Mouse (Mus musculus) spleen, embryonic (tissue): ENCODE measurements around the gene Pik3r1.

Experiments
- CTCF ChIA-PET: fragments of 350-600 bp; sonication (Branson Sonifier 250); formaldehyde crosslinking; loops from one replicate; lab custom pipeline; 2022; lab: Charles Lee

The Pik3r1 gene

GRCm38 (mm10) chr13:101739732-101740381, 28.2 kb downstream of the Pik3r1 start:
- CTCF ChIA-PET = no interaction called here

GRCm38 (mm10) chr13:101738769-101739168, 29.2 kb downstream of the Pik3r1 start:
- CTCF ChIA-PET = no interaction called here

- CTCF ChIA-PET = interaction anchor here (0.7 to 1.5 kb wide), 4 partner anchors 23 to 178 kb away, joined by 3 to 10 read pairs (median 4); partner anchors contain the start of gene Pik3r1
Observed at GRCm38 (mm10) chr13:101736521-101737387, 31.3 kb downstream of the Pik3r1 start.

- CTCF ChIA-PET = interaction anchor here (0.5 to 1.5 kb wide), 2 partner anchors 15 to 32 kb away, joined by 3 to 5 read pairs; partner anchors contain the start of gene Pik3r1
Observed at GRCm38 (mm10) chr13:101735364-101736120, 32.5 kb downstream of the Pik3r1 start.

- CTCF ChIA-PET = interaction anchor here (0.7 kb wide), 1 partner anchor 866 kb away, joined by 9 read pairs; no protein-coding TSS in a partner anchor
Observed at GRCm38 (mm10) chr13:101734227-101734626, 33.8 kb downstream of the Pik3r1 start.

- CTCF ChIA-PET = interaction anchor here (0.6 to 0.7 kb wide), 2 partner anchors 20 to 275 kb away, joined by 3 read pairs; no protein-coding TSS in a partner anchor
Observed at GRCm38 (mm10) chr13:101732675-101733074, 35.3 kb downstream of the Pik3r1 start.

- CTCF ChIA-PET = interaction anchor here (0.6 kb wide), 1 partner anchor 55 kb away, joined by 6 read pairs; no protein-coding TSS in a partner anchor
Observed at GRCm38 (mm10) chr13:101731777-101732176, 36.2 kb downstream of the Pik3r1 start.

GRCm38 (mm10) chr13:101730351-101730750, 37.7 kb downstream of the Pik3r1 start:
- CTCF ChIA-PET = interaction anchor here (0.6 kb wide), 1 partner anchor 212 kb away, joined by 3 read pairs; no protein-coding TSS in a partner anchor

GRCm38 (mm10) chr13:101729248-101730055, 38.6 kb downstream of the Pik3r1 start:
- CTCF ChIA-PET = interaction anchor here (0.6 kb wide), 2 partner anchors 213 to 391 kb away, joined by 3 read pairs; no protein-coding TSS in a partner anchor

GRCm38 (mm10) chr13:101728816-101729215, 39.2 kb downstream of the Pik3r1 start:
- CTCF ChIA-PET = interaction anchor here (0.7 kb wide), 1 partner anchor 10 kb away, joined by 4 read pairs; no protein-coding TSS in a partner anchor

- CTCF ChIA-PET = interaction anchor here (0.6 to 0.7 kb wide), 2 partner anchors 10 to 16 kb away, joined by 3 to 4 read pairs; no protein-coding TSS in a partner anchor
Observed at GRCm38 (mm10) chr13:101728300-101728699, 39.7 kb downstream of the Pik3r1 start.

- CTCF ChIA-PET = interaction anchor here (0.6 kb wide), 1 partner anchor 16 kb away, joined by 3 read pairs; no protein-coding TSS in a partner anchor
Observed at GRCm38 (mm10) chr13:101727837-101728236, 40.2 kb downstream of the Pik3r1 start.

GRCm38 (mm10) chr13:101726922-101727321, 41.1 kb downstream of the Pik3r1 start:
- CTCF ChIA-PET = no interaction called here

- CTCF ChIA-PET = no interaction called here
Observed at GRCm38 (mm10) chr13:101721901-101722595, 46.0 kb downstream of the Pik3r1 start.

- CTCF ChIA-PET = no interaction called here
Observed at GRCm38 (mm10) chr13:101721154-101721553, 46.9 kb downstream of the Pik3r1 start.

- CTCF ChIA-PET = interaction anchor here (0.6 to 3.4 kb wide), 5 partner anchors 9 to 205 kb away, joined by 3 to 13 read pairs (median 6); no protein-coding TSS in a partner anchor
Observed at GRCm38 (mm10) chr13:101719312-101719870, 48.6 kb downstream of the Pik3r1 start.

GRCm38 (mm10) chr13:101718744-101719143, 49.3 kb downstream of the Pik3r1 start:
- CTCF ChIA-PET = interaction anchor here (0.5 to 3.4 kb wide), 6 partner anchors 10 to 205 kb away, joined by 4 to 14 read pairs (median 8); no protein-coding TSS in a partner anchor

GRCm38 (mm10) chr13:101717836-101718235, 50.2 kb downstream of the Pik3r1 start:
- CTCF ChIA-PET = interaction anchor here (0.7 to 3.4 kb wide), 2 partner anchors 10 to 22 kb away, joined by 3 to 13 read pairs; no protein-coding TSS in a partner anchor
